ENCODE assay signal across 9 mouse cellular contexts in genomic region chr17:55957726-55958583, GRCm38 (mm10). TPM values are rescaled to one million over a fixed set of nuclear protein-coding genes. Genes with fewer than 3 reads are reported as not detected.
DNase-seq lines count a peak whose midpoint lies in the region; ATAC-seq and TF ChIP-seq lines count a peak whose summit lies in the region.
"Had no signal": no experiment of that assay in that cellular context is flagged by ENCODE, and none has a peak within 500 bp of the region (broad histone marks: within the 10 kb centered on the region; RNA-seq: fewer than 3 reads in every experiment).

No protein-coding gene starts in this region.

- no peak for TF ChIP-seq CTCF in layer of hippocampus, adult 2 months (conservative IDR thresholded peaks at IDR 0.05)

- peaks cover 5% of the 10 kb centered on the region for H3K4me1 ChIP-seq in hindbrain, embryonic 11.5 days (replicated peaks; ENCODE audit: control insufficient read depth, insufficient read depth, low read length)
- H3K4me1 ChIP-seq in midbrain, embryonic 14.5 days (ENCODE audit: control insufficient read depth, insufficient read depth, low read length) = peaks cover 28% of the 10 kb centered on the region

- DNase-seq in layer of hippocampus, adult 2 months (ENCODE audit: low spot score in 2 of 2) = no peak
- DNase-seq in layer of hippocampus, adult 11-12 months (ENCODE audit: low spot score) = no peak
- peak; percentile 38 for DNase-seq in cerebellum, adult 8-10 months
- DNase-seq in hindbrain, embryonic 11.5 days (ENCODE audit: low spot score) = no peak
- DNase-seq in midbrain, embryonic 14.5 days = no peak
- DNase-seq in gastrocnemius, postnatal 10 days = no peak
- no peak for DNase-seq in c-Kit-positive CD71-positive TER-119-positive erythroid progenitor cells, embryonic 14.5 days (ENCODE audit: low spot score)
- no peak for DNase-seq in right cerebral cortex, postnatal 36 days (ENCODE audit: low spot score in 2 of 2)

- peak overlapping the region; percentile 65 for H3K9ac ChIP-seq in hindbrain, embryonic 11.5 days (ENCODE audit: low read depth, low read length)
- H3K9ac ChIP-seq in midbrain, embryonic 14.5 days (replicated peaks; ENCODE audit: low read length) = peak overlapping the region; percentile 53

- no peak for ATAC-seq in hindbrain, embryonic 11.5 days (ENCODE audit: low FRiP score)
- ATAC-seq in midbrain, embryonic 14.5 days (ENCODE audit: low FRiP score, low TSS enrichment) = no peak

- H3K36me3 ChIP-seq in hindbrain, embryonic 11.5 days (ENCODE audit: control insufficient read depth, insufficient read depth, low read length) = peaks cover 3% of the 10 kb centered on the region; the same call in 1 of the 2 replicates
- H3K36me3 ChIP-seq in midbrain, embryonic 14.5 days (ENCODE audit: control insufficient read depth, insufficient read depth, low read length) = peaks cover 14% of the 10 kb centered on the region

- peak overlapping the region; percentile 93 for H3K27ac ChIP-seq in layer of hippocampus, adult 2 months
- peak overlapping the region; percentile 85 for H3K27ac ChIP-seq in hindbrain, embryonic 11.5 days (ENCODE audit: low read depth, low read length)
- peak overlapping the region; percentile 85 for H3K27ac ChIP-seq in midbrain, embryonic 14.5 days (replicated peaks; ENCODE audit: low read depth, low read length)

- H3K27me3 ChIP-seq in hindbrain, embryonic 11.5 days (ENCODE audit: control insufficient read depth, insufficient read depth, low read length) = no peaks in the 10 kb centered on the region
- 0 out of 2 replicates have a peak, but pooled peaks cover 9% of the 10 kb centered on the region for H3K27me3 ChIP-seq in midbrain, embryonic 14.5 days (ENCODE audit: control insufficient read depth, insufficient read depth, low read length)

- H3K4me2 ChIP-seq in hindbrain, embryonic 11.5 days (replicated peaks; ENCODE audit: low read depth, low read length) = peak overlapping the region; percentile 49
- peak overlapping the region; percentile 74 for H3K4me2 ChIP-seq in midbrain, embryonic 14.5 days (ENCODE audit: low read length)

- no peaks in the 10 kb centered on the region for H3K9me3 ChIP-seq in hindbrain, embryonic 11.5 days (ENCODE audit: control insufficient read depth, low read length)
- no peaks in the 10 kb centered on the region for H3K9me3 ChIP-seq in midbrain, embryonic 14.5 days (ENCODE audit: control insufficient read depth, low read length)

- WGBS in hindbrain, embryonic 11.5 days = 78% methylated on average over 13 of the region's 13 CpGs
- WGBS in midbrain, embryonic 14.5 days = 81% methylated on average over 13 of the region's 13 CpGs

- peak overlapping the region; percentile 59 for H3K4me3 ChIP-seq in layer of hippocampus, adult 2 months
- peak overlapping the region; percentile 42 for H3K4me3 ChIP-seq in hindbrain, embryonic 11.5 days (ENCODE audit: low read depth, low read length)
- H3K4me3 ChIP-seq in midbrain, embryonic 14.5 days (replicated peaks; ENCODE audit: low read depth, low read length) = peak overlapping the region; percentile 44

RNA-seq across cellular contexts. Expression of gene Yju2, which starts 0.9 kb away (rescaled TPM):
- total RNA-seq in layer of hippocampus, adult 2 months (2021) = 10 to 100 TPM; 18.1 to 19.0 TPM
- 21.3 and 22.4 TPM in 2 replicates for polyA plus RNA-seq in hindbrain, embryonic 11.5 days (2014; fragmentation: Nextera tagmentation; extraction: Ambion mirVana)
- polyA plus RNA-seq in midbrain, embryonic 14.5 days (2014; fragmentation: Nextera tagmentation; extraction: Ambion mirVana) = 20.0 and 21.4 TPM in 2 replicates
- 10 to 100 TPM; 11.1 to 11.6 TPM for total RNA-seq in gastrocnemius, postnatal 10 days (2021)

RNA-seq across cellular contexts. Expression of gene Ebi3, which starts 5.5 kb away (rescaled TPM):
- total RNA-seq in layer of hippocampus, adult 2 months (2021) = 1 to 10 TPM; 1.0 to 1.6 TPM
- polyA plus RNA-seq in hindbrain, embryonic 11.5 days (2014; fragmentation: Nextera tagmentation; extraction: Ambion mirVana) = 2.2 and 3.1 TPM in 2 replicates
- polyA plus RNA-seq in midbrain, embryonic 14.5 days (2014; fragmentation: Nextera tagmentation; extraction: Ambion mirVana) = 6.6 and 9.6 TPM in 2 replicates
- total RNA-seq in gastrocnemius, postnatal 10 days (2021) = 1 to 10 TPM in 1 of 2 experiments, under 1 TPM in 1; 0.75 to 1.6 TPM

RNA-seq across cellular contexts. Expression of gene Zfp119b, which starts 8.7 kb away (rescaled TPM):
- 1 to 10 TPM; 3.5 to 4.0 TPM for total RNA-seq in layer of hippocampus, adult 2 months (2021)
- polyA plus RNA-seq in hindbrain, embryonic 11.5 days (2014; fragmentation: Nextera tagmentation; extraction: Ambion mirVana) = 6.3 and 6.7 TPM in 2 replicates
- polyA plus RNA-seq in midbrain, embryonic 14.5 days (2014; fragmentation: Nextera tagmentation; extraction: Ambion mirVana) = 10.7 and 13.4 TPM in 2 replicates
- total RNA-seq in gastrocnemius, postnatal 10 days (2021) = 1 to 10 TPM; 3.5 to 4.0 TPM

RNA-seq across cellular contexts. Expression of gene Shd, which starts 12.3 kb away (rescaled TPM):
- 10 to 100 TPM; 23.7 to 28.4 TPM for total RNA-seq in layer of hippocampus, adult 2 months (2021)
- 95.2 and 102 TPM in 2 replicates for polyA plus RNA-seq in hindbrain, embryonic 11.5 days (2014; fragmentation: Nextera tagmentation; extraction: Ambion mirVana)
- 178 and 209 TPM in 2 replicates for polyA plus RNA-seq in midbrain, embryonic 14.5 days (2014; fragmentation: Nextera tagmentation; extraction: Ambion mirVana)
- total RNA-seq in gastrocnemius, postnatal 10 days (2021) = 1 to 10 TPM in 1 of 2 experiments, under 1 TPM in 1; 0.87 to 1.2 TPM

RNA-seq across cellular contexts. Expression of gene Fsd1, which starts 28.4 kb away (rescaled TPM):
- 10 to 100 TPM; 67.2 to 69.0 TPM for total RNA-seq in layer of hippocampus, adult 2 months (2021)
- 65.0 and 66.5 TPM in 2 replicates for polyA plus RNA-seq in hindbrain, embryonic 11.5 days (2014; fragmentation: Nextera tagmentation; extraction: Ambion mirVana)
- polyA plus RNA-seq in midbrain, embryonic 14.5 days (2014; fragmentation: Nextera tagmentation; extraction: Ambion mirVana) = 141 and 188 TPM in 2 replicates
- 1 to 10 TPM in 1 of 2 experiments, under 1 TPM in 1; 0.49 to 1.0 TPM for total RNA-seq in gastrocnemius, postnatal 10 days (2021)
- total RNA-seq: neutrophil, adult 5-6 weeks had no signal
